Mouse (Mus musculus) forelimb bud, embryonic 11.5 days (tissue): ENCODE measurements around the gene Fam243.

Source experiments
- DNase-seq: peaks from one replicate; pipeline ENCODE4 v3.0.0-alpha.2; 2012; ENCODE audit warnings: low read depth, low spot score

Gene Fam243

DNA sequence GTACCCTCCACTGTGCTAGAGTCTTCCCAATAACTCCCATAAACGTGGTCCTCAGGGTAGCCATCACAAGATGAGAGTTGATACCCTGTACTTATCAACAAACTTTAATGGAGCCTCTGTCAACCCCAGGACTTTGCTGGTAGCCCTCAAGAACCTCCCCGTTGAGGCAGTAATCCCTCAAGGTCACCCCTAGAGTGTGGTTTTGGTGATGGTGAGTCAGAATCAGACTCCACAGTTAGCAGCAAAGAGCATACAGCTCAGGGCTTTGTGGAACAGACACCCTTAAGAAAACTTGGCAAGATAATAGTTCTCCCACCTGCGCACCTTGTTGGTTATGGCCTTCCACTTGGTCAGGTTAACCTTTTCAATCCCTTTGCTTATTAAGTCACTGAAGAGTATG, 880 bp downstream of the Fam243 start:
- no peak for DNase-seq

DNA sequence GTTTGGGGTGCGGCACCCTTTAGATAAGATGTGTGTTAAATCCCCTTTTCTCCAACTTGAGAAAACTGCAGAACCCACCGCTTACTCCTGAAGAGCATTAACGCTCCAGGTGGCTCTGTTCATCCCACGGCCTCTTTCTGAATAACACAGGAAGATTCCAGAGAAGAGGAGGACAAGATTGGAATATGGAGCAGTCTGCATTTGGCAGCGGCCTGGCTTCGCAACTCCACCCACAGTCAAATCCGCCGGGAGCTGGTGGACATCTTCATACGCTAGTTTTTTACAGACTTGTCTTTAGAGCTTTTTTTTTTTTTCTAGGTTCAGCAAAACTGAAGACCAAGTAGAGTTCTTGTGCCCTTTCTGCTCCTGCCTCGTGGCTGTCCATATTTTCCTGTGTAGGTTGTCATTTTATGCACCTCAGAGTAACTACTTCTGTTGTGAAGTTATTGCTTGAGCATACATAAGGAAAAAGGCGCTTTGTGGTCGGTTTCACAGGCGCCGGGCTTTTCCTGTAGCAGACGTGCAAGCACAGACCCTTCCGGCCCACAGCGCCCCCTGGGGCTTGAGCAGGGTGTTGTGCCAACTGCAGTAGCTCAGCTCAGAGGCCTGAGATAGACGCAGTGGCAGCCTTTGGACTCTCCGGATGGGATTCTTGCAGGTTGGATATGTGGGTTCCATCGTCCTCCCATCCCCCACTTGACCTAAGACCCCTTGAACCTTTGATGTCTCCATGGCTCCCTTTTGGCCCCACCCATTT, 1.7 kb downstream of the Fam243 start:
- DNase-seq = peak; percentile 34

DNA sequence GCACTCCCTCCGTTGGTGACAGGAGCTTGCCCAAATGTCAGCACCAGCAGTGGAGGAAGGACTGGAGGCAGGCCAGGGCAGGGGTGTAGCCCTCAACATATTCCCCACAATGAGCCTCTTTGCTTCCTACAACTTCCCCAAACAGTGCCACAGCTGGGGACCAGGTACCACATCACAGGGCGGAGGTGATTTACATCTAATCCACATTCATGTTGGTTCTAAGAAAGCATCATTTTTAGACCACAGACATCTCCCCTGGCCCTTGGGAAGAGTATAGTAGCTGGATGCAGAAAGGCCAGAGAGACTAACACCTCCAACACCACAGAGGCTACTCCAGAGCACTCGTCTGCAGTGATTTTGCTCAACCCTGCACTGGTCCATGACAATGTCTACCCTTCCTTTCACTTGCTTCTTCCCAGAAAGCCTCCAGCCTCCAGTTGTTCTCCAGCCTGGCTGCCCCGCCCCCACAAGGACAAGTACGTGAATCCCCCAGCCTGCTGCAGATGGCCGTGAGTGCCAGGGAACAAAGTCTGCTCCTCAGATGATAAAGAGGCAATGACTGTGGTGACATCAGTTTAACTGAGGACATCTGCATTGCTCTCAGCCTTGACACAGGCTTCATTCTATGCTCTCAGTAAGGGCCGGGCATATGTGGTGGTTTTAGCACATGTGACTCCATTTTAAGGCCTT, 5.0 kb downstream of the Fam243 start:
- no peak for DNase-seq

DNA sequence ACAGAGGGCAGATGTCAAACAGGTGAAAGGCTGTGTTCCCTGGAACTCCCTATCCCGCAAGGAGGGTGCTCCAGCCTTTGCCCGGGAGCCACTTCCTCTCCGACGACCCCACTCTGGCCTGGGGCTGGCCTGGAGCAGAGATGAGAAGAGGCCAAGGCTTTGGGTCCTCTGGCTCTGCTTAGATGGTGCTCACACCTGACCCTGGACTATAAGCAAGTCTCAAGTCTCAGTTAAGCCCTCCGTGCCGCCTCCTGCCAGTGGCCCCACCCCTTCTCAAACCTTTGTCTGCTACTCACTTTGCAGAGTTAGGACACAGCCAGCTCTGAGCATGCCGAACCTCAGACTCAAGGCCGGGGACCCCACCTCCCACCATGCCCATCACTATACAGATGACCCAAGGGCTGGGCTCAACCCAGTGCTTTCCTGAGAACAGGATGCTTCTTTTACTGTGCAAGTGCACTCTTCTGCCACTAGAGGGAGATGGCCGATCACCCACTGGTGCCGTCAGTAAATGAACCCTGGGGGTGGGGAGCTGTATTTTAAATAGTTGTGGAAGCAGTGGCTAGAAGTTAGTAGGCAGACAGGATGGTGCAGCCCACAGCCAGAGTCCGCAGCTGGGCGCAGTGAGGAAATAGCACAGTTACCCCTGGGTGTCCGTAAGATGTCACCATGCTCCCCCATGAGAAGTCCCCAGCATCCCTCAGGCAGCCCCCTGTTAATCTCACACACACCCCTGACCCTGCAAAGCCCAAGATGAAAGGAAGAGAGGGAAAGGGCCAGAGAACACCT, 7.1 kb downstream of the Fam243 start:
- peak; percentile 64 for DNase-seq

DNA sequence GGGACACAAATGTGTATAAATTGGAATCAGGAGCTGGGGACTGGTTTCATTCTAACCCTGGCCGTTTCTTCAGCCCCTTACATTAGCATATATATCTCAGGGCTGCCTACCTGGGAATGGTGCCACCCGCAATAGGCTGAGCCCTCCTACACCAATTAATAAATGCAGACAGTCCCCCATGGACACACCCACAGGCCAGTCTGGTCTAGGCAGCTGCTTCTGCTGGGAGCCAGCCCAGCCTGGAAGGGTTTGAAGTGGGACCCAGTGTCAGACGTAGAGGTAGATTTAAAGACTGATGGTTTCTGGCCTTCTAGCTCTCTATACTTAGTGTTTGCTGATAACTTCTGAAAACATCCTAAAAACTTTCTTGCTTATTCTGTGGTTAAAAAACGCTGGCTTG, 12.1 kb downstream of the Fam243 start:
- no peak for DNase-seq

DNA sequence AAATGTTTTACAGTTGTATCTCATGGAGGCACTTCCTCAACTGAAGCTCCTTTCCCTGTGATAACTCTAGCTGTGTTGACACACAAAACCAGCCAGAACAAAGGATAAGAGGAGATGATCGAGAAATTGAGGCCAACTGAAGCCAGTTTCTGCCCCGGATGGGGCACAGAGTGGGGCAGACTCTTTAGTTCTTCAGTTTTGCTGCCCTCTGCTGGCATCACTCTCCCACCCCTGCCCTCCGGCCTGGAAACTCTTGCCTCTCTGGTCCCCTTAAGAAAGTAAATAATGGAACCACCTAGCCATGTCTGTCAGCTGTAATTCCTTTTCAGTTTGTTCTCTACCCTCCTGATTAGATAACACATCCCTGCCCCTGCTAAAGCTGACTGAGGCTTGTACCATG, 13.3 kb downstream of the Fam243 start:
- DNase-seq = no peak

DNA sequence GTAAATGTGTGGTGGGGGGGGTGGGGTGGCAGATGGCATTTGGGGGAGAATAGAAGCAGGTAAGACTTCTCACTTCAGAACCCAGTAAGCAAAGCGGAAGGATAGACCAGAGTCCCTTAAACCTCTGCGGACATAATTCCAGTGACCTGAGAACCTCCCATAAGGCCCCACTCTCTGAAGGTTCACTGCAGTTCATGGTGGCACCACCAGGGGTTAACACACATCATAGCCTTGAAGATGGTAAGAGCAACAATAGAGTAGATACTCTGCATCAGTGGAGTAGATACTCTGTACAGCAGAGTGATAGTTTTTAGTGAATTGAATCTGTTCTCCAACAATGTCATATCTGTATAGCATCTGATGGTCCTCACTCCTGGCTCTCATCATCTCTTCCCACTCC, 15.7 kb downstream of the Fam243 start:
- DNase-seq = no peak

DNA sequence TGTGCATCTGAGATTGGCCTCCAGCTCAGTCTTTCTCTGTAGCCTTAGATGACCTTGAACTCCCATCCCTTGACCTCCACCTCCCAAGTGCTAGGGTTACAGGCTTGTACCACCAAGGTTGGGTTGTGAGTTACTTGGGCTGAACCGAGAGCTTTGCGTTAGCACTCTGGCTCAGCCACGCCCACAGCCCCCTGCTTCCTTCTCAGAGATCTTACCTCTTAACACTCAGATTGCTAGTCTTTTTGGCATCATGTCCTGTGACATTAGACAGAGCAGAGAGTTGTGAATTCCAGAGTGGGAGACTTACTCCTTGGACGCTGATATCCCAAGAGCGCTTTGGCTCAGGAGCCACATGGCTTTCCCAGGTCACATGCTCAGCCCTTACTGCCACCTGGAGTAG, 18.7 kb downstream of the Fam243 start:
- DNase-seq = peak; percentile 18

DNA sequence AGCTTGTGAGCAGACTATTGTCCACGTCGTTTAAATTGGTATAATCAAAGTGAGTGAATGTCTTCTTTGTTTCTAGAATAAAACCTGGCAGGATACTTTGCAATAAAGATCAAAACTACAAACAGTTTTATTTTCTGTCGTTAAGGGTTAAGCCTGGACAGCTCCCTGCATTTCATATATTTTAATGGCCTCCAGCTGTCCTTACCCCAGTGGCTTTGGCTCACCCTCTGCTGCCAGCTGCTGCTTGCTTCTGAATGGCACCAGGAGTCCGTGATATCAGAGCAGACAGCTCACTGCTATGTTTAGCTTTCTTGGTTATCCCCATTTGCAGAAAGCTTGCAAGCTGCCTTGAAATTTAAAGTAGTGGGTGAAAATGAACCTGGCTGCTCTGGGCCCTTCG, 19.3 kb downstream of the Fam243 start:
- peak; percentile 24 for DNase-seq

DNA sequence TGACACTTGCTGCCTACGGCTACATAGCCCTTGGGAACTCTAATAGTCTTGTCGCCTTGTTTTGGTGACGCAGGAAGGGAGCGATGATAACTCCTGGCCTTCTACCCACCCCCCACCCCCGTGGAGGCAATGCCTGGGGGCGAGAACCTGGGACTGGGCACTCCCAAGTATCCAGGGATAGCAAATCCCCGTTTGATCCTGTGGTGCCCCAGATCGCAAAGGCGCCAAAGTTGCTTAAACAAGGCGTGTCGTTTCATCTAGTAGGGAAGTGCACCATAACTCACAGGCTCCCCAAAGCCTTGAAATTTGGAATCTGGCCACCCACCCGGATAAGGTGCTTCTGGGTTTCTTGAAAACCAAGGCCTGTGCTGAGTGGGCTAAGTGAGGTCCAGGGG, 19.8 kb downstream of the Fam243 start:
- no peak for DNase-seq

DNA sequence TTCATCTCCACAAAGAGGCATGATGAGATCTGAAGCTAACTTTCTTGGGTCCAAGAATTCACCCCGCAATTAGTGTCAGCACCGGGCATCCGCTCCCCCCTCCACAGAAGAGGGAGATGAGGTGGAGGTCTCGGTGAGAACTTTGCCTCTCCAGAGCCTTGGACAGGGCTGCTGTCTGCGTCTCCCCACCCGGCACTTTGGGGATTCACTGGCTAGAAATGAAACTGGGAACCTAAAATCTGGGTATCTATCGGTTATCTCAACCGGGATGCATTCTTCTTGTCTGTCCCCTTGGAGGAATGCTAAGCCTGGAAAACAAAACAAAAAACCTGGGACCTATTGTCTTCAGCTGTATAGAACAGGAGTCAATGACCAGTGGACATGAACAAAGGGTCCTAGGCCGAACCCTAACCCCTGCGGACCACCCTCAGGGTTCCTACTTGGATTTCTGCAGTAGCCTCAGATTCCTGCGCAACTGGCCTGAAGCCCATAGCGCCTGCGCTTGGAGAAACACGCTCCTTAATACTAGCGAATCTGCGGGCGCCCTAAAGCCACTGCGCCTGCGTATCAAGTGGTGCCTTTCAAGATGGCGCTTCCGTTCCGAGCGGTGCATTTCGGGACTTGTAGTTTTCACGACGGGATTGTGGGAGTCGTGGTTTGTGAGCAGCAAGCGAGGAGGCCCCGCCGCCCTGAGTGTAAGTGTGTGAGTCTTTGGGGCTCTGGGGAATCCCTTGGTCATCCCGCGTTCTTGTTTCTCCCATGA, 20.4 kb downstream of the Fam243 start, which contains the start of gene Smim11:
Gene Smim11 (plus strand): TSS at position 638 of the 763 bp plus-strand sequence.
- peak; percentile 97 for DNase-seq

DNA sequence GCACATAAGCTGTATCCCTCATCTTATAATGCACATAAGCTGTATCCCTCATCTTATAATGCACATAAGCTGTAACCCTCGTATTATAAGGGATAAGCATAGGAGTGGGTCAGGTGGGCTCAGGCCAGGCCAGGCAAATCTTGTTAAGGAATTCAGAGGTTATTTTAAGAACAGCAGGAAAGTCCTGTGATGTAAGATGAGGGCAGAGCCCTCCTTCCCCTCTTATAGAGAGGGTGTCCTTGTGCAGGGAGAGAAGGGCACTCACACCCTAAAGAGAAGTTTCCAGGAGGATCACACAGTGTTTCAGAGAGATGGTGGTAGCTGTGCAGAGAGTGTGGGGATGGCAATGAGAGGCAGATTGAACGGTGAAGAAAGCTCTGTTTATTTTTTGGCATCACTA, 25.9 kb downstream of the Fam243 start:
- no peak for DNase-seq

DNA sequence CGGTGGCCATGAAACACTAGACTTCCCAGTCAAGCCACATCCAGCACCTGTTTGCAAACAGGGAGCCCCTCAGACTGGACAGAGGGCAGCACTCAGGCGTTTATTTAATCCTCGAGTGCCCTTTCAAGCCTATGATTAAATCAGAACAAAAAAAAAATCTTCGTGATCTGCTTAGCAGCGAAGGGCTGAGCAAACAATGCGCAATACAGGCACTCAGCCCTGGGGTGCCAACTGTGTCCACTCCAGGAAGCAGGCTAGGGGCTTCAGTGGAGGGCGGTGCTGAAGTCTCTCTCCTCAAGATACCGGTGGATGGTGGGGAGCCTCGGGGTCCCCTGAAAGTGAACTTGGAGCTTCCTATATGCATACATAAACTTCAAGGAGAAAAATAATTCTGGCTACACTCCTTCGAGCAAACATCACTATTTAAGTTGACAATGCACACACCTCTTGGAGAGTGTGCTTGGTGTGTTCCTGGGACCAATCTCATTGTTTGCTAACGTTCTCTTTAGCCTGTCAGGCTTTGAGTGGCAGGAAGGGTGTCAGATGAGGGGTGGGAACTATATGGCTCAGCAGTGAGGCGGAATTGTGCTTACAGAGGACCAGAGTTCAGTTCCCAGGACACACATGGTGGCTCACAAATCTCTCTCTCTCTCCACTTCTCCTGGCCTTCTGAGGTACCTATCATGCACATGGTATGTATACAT, 26.8 kb downstream of the Fam243 start:
- no peak for DNase-seq

DNA sequence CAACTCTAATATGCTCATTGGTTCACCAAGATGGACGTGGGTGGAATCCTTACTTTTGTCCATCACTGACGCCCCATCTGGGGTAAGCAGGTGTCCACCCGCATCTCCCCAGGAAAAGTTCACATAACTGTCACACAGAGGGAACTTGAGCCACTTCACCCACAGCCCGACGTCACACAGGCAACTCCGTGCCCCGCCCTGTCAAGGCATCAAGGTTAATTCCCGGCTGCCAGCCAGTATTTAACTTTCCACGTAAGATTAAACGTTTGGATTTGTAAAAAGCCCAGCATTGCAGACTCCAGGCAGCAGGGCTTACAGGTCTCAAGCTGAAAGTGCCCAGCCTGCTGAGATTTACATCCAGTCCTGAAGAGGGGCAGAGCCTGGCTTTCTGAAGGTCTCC, 29.1 kb downstream of the Fam243 start, which contains the start of gene Kcne2:
Gene Kcne2 (plus strand): TSS at position 289 of the 400 bp plus-strand sequence.
- no peak for DNase-seq

DNA sequence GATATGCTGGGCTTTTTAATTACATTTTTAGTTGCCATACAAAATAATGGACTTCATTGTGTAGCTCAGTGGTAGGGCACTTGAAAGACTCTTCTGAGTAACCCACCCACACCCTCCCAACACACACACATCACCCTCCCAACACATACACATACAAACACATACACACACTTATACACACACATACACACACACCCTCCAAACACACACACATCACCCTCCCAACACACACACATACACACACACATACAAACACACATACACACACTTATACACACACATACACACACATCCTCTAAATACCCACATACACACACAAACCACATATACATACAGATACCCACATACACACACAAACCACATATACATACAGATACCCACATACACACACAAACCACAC, 31.2 kb downstream of the Fam243 start:
- no peak for DNase-seq

DNA sequence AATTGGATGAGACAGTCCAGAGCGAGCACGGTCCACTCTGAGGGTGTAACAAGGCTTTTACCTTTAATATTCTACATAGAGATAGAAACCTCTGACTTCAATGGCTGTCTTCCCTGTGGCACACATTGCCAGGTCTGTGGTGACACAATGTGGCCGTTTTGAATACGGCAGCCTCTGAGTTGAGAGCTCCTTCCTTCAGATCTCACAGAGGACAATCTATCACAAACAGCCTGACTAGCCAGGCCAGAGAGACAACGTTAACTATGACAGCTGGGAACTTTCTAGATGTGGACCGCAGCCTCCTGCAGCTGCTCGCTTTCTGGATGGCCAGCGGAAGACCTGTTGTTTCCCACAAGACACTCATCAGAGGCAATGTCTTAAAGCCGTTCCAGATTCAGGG, 32.5 kb downstream of the Fam243 start:
- DNase-seq = no peak

DNA sequence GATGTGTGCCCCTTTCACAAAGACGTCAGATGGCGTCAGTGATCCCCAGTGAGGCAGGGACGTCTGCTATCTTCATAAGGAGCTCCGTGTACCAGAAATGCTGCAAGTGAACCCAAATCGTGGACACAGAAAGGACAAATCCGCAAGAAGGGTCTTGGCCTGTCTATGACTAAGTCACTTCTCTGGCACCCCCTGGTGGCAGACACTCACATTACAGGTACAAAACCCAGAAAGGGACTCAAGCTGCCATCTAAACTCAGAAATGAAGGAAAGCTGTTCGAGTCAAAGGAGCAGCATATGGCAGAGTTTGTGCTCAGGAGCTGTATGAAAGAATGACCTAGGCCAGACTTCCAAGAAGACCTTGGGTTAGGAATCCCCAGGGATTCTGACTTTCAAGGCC, 34.6 kb downstream of the Fam243 start:
- DNase-seq = peak; percentile 88

DNA sequence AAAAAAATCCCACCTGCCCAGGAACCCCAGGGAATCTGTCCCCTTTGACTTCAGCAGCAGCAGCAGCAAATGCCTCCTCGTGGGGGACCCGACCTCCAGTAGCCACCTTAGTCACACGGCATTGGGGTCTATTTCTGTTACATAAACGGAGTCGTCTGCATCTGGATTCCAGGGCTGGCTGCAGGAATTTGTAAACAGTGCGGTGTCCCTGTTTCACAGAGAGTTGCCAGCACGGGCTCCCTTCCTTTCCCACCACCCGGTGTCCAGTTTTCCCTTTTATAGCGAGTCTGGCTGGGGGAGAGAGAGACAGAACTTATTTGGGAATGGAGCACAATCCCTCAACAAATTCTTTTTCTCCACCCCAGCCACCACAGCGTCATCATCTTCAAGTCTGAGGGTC, 36.2 kb downstream of the Fam243 start:
- DNase-seq = no peak

DNA sequence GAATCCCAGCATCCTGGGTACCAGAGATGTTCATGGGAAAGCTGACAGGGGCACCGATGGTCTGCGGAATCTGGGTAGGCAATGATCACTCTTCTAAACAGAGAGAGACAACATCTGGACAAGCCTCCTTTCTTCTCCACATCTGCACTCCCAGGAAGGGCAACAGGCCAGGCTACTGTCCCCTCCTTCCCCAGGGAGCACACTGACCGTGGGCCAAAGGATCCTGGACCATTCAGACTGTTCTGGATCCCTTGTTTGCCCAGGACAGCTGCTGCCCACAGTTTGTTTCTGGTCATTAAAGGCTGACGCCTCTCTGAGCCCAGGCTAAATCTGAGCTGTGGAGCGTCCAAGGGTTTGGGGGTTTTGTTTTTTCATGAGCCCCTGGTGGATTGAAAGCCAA, 38.6 kb downstream of the Fam243 start:
- DNase-seq = no peak

DNA sequence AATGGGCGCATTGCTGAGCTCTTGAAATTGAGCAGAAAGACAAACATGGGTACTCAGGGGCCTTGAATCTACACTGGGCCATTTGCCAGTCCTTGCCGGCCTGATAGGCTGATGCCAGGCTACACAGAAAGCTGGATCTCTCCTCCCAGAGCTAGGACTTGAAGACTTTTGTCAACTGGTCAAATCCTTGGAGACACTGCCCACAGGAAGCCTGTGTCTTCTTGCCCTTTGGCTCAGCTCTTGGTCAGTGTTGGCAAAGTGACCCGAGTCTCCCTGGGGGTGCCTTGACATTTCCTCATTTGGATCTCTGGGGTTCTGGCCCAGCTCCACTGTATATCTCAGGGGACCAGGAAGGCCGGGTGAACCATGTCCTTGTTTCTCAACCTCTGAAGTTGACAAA, 45.7 kb downstream of the Fam243 start:
- no peak for DNase-seq

DNA sequence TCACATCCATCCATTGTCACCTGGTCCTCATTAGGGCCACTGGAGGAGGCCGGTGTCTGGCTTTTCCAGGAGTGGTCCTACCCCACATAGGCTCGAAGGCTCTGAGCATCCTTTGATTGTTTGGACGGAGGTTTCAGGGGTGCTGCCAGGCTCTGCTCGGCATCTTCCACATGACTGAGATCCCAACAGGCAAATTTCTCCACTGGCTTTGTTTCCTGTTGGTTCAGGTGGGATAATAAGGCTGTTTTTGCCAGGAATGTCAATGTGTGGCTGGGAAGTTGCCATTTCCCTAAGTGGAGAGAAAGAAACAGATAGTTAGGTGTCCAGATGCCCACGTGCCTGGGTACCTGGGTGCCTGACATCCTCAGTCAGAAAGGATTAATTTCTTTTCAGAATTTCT, 46.7 kb downstream of the Fam243 start:
- no peak for DNase-seq
